Mouse (Mus musculus) liver, embryonic 13.5 days (tissue): Measurements from ENCODE around the gene Tmcc2. TPM values are rescaled to one million over a fixed set of nuclear protein-coding genes. Genes with fewer than 3 reads are reported as not detected.

Experiments used
- ATAC-seq: fragments of 200-750 bp; cut with Nextera tagmentation; 2 replicates; pipeline ENCODE4 v1.8.0; 2017; ENCODE audit warnings: low read depth, mild to moderate bottlenecking, moderate number of reproducible peaks, moderate library complexity
- DNase-seq: peaks from one replicate; pipeline ENCODE4 v3.0.0; 2022
- H3K27ac ChIP-seq: fragments of 300-500 bp; sonication (generic); 2 replicates; pipeline ENCODE4 v1.5.1; 2015; ENCODE audit warnings: moderate library complexity, mild to moderate bottlenecking, inconsistent platforms
- H3K27me3 ChIP-seq: fragments of 300-500 bp; sonication (generic); 2 replicates; pipeline ENCODE4 v1.6.1; 2015; ENCODE audit warnings: mild to moderate bottlenecking, inconsistent platforms
- H3K36me3 ChIP-seq: fragments of 300-500 bp; sonication (generic); 2 replicates; pipeline ENCODE4 v1.6.1; 2015; ENCODE audit warnings: mild to moderate bottlenecking, inconsistent platforms
- H3K4me1 ChIP-seq: fragments of 300-500 bp; sonication (generic); replicated peaks from 2 replicates; pipeline ENCODE4 v1.6.1; 2015; ENCODE audit warnings: inconsistent platforms
- H3K4me2 ChIP-seq: fragments of 300-500 bp; sonication (generic); 2 replicates; pipeline ENCODE4 v1.6.1; 2015; ENCODE audit warnings: inconsistent platforms, mild to moderate bottlenecking, moderate library complexity
- H3K4me3 ChIP-seq: fragments of 300-500 bp; sonication (generic); replicated peaks from 2 replicates; pipeline ENCODE4 v1.5.1; 2015; ENCODE audit warnings: mild to moderate bottlenecking, inconsistent platforms
- H3K9ac ChIP-seq: fragments of 300-500 bp; sonication (generic); 2 replicates; pipeline ENCODE4 v1.6.1; 2015; ENCODE audit warnings: mild to moderate bottlenecking, inconsistent platforms
- H3K9me3 ChIP-seq: fragments of 300-500 bp; sonication (generic); replicated peaks from 2 replicates; pipeline ENCODE4 v1.6.1; 2016; ENCODE audit warnings: inconsistent platforms
- WGBS: fragments of 180-500 bp; shearing (Covaris S2); methylation state at CpG from one replicate; pipeline ENCODE4 v1.1.7; 2015; ENCODE audit not compliant: insufficient replicate concordance; 5-methylcytosine and 5-hydroxymethylcytosine counted together
- polyA plus RNA-seq: library from polyadenylated mRNA; unstranded; fragments of >200 nt; fragmentation: Nextera tagmentation; extraction: Ambion mirVana; gene quantifications from 2 replicates; pipeline ENCODE4 v1.2.1, GENCODE M21; 2015

Tmcc2 gene
- polyA plus RNA-seq, 1 experiment from 2014 or later: 456 TPM

DNA sequence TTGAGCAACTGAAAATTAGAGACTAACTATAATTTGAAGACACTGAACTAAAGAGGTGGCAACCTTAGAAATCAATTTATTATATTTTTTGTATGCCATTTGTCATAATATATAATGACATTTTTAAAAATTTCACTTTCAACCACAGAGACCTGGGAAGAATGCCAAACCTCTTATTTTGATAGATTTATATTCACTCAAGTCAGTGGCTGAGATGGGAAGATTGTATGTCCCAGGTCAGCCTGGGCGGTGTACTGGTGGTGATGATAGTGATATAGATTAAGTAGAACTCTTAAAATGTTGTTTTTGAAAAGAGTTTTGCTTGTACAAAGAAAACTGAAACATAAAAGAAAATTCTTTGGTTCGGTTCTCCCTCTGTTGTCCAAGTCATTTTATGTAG, 29.1 kb upstream of the Tmcc2 start:
- Histone ChIP-seq H3K27ac (no peak overlapping the region), H3K36me3 (peaks cover 7% of the 10 kb centered on the region; the same call in 1 of the 2 replicates), H3K4me3 (no peak overlapping the region), H3K9ac (no peak overlapping the region; the same call in 1 of the 2 replicates), H3K4me1 (peaks cover 47% of the 10 kb centered on the region), H3K9me3 (no peaks in the 10 kb centered on the region), H3K27me3 (no peaks in the 10 kb centered on the region), H3K4me2 (no peak overlapping the region)
- 66% methylated on average over 2 of the region's 2 CpGs for WGBS
- no peak for DNase-seq
- ATAC-seq: no peak

DNA sequence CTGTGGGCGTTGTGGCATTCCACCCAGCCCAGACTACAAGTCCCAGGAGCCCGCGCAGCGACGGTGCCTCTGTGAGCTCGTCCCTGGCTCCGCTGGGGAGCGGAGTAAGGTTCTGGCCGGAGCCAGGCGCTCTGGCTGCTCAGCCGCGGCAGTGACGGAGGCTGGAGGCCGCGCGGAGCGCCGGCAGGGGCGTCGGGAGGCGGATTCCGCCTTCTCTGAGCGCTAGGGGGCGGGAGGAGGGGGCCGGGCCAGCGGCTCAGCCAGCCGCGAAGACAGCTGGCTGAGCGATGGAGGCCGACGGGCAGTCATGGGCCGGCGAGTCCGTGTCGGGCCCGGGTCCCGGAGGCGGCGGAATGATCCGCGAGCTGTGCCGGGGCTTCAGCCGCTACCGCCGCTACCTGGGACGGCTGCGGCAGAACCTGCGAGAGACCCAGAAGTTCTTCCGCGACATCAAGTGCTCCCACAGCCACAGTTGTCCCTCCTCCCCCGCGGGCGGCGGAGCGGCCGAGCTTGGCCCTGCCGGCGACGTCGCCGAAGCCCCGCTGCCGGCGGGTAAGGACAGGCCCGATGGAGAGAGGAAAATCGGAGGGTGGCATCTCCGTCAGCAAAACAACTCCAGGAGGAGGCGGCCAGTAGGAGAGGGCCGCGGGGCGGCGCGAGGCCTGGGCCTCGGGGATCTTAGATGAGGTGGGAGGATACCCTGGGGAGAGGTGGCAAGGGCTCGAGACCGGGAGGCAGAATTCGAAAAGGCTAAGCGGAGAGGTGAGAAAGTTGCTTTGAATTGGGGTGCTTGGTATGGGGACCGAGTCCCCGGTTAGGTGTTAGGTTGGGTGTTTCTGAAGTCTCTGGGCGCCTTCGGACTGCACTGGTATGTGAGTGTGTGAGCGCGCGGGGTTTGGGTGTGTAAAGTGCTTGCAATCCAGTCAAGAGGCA, 26.5 kb upstream of the Tmcc2 start, which contains the start of gene Dstyk:
Gene Dstyk, plus strand, starts transcription at position 237 of the 933 bp plus-strand sequence.
- H3K27ac ChIP-seq: peak within 1 kb of the TSS; percentile 95
- DNase-seq (peak; percentile 86), ATAC-seq (peak; percentile 97)
- no peaks in the 10 kb centered on the region for H3K9me3 ChIP-seq
- peaks cover 47% of the 10 kb centered on the region for H3K4me1 ChIP-seq
- WGBS: 1% methylated on average over 83 of the region's 85 CpGs
- H3K4me3 ChIP-seq: peak within 1 kb of the TSS; percentile 83
- H3K27me3 ChIP-seq: no peaks in the 10 kb centered on the region
- peak within 1 kb of the TSS; percentile 92 for H3K9ac ChIP-seq
- peaks cover 2% of the 10 kb centered on the region; the same call in 1 of the 2 replicates for H3K36me3 ChIP-seq
- H3K4me2 ChIP-seq: peak within 1 kb of the TSS; percentile 84

DNA sequence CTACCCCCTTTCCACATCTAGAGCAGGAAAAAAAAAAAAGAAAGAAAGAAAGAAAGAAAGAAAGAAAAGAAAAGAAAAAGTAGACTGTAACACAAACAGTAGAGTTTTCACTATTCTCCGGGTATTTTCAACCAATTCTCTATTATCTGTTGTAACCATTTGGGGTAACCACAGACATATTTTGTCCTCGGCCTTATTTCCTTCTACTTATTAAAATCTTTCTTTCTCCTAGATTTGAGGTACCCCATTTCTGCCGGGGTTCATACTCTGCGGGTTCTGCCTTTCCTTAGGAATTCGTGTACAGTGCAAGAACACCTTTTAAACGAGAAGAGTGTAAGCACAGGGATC, 25.8 kb upstream of the Tmcc2 start:
- Histone ChIP-seq H3K4me3 (peak overlapping the region; percentile 83), H3K4me2 (peak overlapping the region; percentile 84), H3K9ac (peak overlapping the region; percentile 92), H3K27ac (peak overlapping the region; percentile 95), H3K36me3 (no peaks in the 10 kb centered on the region), H3K27me3 (no peaks in the 10 kb centered on the region), H3K4me1 (peaks cover 47% of the 10 kb centered on the region), H3K9me3 (no peaks in the 10 kb centered on the region)
- WGBS: 3% methylated on average over 6 of the region's 6 CpGs
- no peak for DNase-seq
- ATAC-seq: no peak

DNA sequence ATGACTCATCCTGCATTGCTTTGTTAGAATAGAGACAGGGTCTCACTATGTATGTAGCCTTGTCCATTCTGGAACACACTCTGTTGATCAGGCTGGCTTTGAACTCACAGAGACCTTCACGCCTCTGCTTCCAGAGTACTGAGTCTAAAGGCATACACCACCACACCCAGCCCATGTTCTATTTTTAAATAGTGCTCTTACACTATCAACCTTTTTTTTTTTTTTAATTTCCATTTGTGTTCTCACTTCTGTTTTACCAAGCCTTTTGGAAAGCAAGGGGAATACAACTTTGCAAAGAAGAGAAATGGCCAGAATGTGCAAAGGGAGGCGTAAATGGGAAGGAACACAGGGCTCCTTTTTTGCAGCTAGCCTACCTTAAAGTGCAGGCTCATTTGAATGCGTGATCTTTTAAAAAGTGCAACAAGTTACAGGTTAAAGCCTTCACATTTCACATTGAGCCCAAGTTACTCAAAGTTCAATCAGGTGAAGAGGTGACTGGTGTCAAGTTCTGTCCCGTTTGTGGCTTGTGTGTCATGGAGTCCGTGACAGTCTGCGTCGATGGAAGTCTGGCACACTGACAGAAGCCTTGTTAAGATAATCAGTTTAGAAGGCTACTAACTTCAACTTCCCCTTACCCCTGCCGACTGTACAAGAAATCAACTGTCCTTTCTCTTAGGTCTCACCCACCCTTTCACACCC, 25.3 kb upstream of the Tmcc2 start:
- Histone ChIP-seq H3K4me3 (peak overlapping the region; percentile 83), H3K4me2 (peak overlapping the region; percentile 84), H3K27me3 (no peaks in the 10 kb centered on the region), H3K4me1 (peaks cover 47% of the 10 kb centered on the region), H3K36me3 (no peaks in the 10 kb centered on the region), H3K9me3 (no peaks in the 10 kb centered on the region), H3K27ac (peak overlapping the region; percentile 95), H3K9ac (peak overlapping the region; percentile 92)
- DNase-seq (peak; percentile 9), ATAC-seq (no peak)
- WGBS: 30% methylated on average over 8 of the region's 8 CpGs

DNA sequence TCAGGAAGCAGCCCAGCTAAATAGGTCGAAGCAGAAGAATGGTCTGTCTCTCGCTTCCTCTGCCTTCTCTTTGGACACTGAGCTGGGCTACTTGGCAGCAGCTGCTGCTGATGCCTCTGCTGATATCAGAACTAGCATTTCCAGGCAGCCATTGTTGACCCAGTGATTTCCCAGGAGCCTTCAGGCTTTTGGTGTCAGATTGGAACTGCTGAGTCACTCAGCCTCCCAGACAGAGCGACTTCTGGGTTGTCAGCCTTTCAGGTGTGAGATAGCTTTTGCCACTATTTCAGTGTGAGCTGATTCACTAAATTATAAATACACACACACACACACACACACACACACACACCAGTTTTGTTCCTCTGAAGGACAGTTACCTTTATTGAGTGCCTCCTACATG, 19.6 kb upstream of the Tmcc2 start:
- H3K36me3 ChIP-seq: no peaks in the 10 kb centered on the region

DNA sequence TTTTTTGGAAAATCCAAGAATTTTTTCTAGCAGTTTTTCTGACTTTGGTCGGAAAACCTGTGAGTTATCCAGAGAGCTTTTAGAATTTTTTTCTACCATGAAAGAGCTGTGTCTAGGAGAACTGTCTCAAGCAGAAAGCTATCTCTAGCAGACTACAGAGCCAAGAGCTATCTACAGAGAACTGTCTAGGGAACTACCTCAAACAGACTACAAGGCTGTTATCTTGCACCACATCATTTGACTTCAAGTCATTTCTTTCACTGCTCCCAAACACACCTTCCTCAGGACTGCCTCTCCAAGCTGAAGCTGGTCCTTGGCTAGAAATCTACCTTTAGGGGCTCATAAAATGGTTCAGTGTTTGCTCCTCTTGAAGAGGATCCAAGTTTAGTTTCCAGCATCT, 10.8 kb upstream of the Tmcc2 start:
- DNase-seq (no peak), ATAC-seq (peak; percentile 47)
- Histone ChIP-seq H3K4me2 (no peak overlapping the region), H3K27ac (no peak overlapping the region; the same call in 1 of the 2 replicates), H3K9me3 (no peaks in the 10 kb centered on the region), H3K27me3 (no peaks in the 10 kb centered on the region), H3K4me1 (peaks cover 31% of the 10 kb centered on the region), H3K36me3 (no peaks in the 10 kb centered on the region), H3K4me3 (no peak overlapping the region), H3K9ac (no peak overlapping the region)
- WGBS: 65% methylated on average over 1 of the region's 1 CpGs

More for the DNA sequence above, 19.6 kb upstream of the Tmcc2 start:
- DNase-seq (peak; percentile 34), ATAC-seq (peak; percentile 77)
- WGBS: 37% methylated on average over 3 of the region's 3 CpGs
- H3K9ac ChIP-seq: no peak overlapping the region
- no peak overlapping the region for H3K4me3 ChIP-seq
- H3K27ac ChIP-seq: no peak overlapping the region
- peaks cover 14% of the 10 kb centered on the region for H3K4me1 ChIP-seq
- H3K9me3 ChIP-seq: no peaks in the 10 kb centered on the region
- no peak overlapping the region for H3K4me2 ChIP-seq
- no peaks in the 10 kb centered on the region for H3K27me3 ChIP-seq

DNA sequence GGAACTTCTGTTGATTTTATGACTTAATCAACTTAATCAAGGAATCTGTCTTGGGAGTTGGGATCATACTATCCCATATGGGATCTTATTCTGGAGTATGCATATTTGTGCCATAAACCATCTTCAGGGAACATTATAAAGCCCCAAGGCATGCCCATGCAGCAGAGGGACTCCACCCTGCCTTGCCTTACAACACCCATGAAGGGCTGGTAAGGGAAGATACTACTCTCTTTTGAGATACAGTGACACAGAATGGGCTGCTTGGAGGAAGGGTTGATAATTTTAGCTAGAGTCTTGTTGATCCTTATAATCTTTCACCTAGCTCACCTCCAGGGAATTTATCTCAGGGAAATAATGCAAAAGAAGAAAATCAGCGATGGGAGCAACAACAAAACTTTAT, 9.5 kb upstream of the Tmcc2 start:
- WGBS: 39% methylated on average over 1 of the region's 1 CpGs
- ATAC-seq (peak; percentile 99), DNase-seq (no peak)
- H3K36me3 ChIP-seq: no peaks in the 10 kb centered on the region
- no peak overlapping the region for H3K4me3 ChIP-seq
- peak overlapping the region; percentile 2; the same call in 1 of the 2 replicates for H3K9ac ChIP-seq
- peak overlapping the region; percentile 75 for H3K27ac ChIP-seq
- peak overlapping the region; percentile 25 for H3K4me2 ChIP-seq
- H3K4me1 ChIP-seq: peaks cover 31% of the 10 kb centered on the region
- H3K9me3 ChIP-seq: no peaks in the 10 kb centered on the region
- 0 out of 2 replicates have a peak, but pooled peaks cover under 1% of the 10 kb centered on the region for H3K27me3 ChIP-seq

DNA sequence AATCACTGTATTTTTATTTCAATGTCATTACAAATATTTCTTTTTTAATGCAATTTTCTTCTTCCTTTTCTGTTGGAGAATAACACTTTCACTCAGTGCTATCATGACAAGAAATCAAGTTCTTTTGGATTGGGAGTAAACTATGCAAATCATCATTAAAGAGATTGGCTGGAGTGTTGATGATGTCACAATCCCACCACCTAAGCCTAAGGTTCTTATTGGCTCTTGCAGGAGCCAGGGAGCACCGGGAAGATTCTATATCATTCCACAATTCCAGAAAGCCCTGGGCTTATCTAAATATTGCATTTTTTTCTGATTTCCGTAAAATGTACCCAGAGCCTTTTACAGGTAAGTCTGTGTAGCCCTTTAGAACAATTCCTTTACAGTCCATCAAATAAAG, 5.6 kb upstream of the Tmcc2 start:
- DNase-seq: no peak
- Histone ChIP-seq H3K27me3 (peaks cover 20% of the 10 kb centered on the region), H3K36me3 (no peaks in the 10 kb centered on the region), H3K9me3 (no peaks in the 10 kb centered on the region), H3K4me3 (no peak overlapping the region), H3K4me1 (peaks cover 33% of the 10 kb centered on the region), H3K9ac (no peak overlapping the region), H3K27ac (no peak overlapping the region), H3K4me2 (no peak overlapping the region)
- no peak for ATAC-seq
- 60% methylated on average over 2 of the region's 2 CpGs for WGBS

DNA sequence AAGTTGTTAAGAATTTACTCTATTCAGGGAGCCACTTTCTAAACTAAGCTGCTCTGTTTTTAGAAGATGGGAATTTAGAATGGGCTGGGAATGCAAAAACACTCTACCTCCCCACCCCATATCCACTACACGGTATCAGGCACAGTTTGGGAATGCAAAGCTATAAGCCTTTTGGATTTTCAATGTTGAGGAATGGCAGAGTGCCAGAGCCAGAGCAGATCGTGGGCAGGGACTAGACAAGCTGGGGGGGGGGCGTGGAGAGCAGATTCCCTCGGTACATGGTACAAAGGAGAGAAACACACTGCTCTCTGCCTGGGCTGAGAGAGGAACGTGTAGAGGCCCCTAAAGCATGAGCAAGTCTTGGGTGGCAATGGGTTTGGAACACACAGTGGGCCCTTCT, 1.8 kb upstream of the Tmcc2 start:
- peaks cover 24% of the 10 kb centered on the region for H3K27me3 ChIP-seq
- ATAC-seq (no peak), DNase-seq (no peak)
- no peak overlapping the region for H3K4me2 ChIP-seq
- no peaks in the 10 kb centered on the region for H3K36me3 ChIP-seq
- H3K9me3 ChIP-seq: no peaks in the 10 kb centered on the region
- 68% methylated on average over 5 of the region's 5 CpGs for WGBS
- no peak overlapping the region for H3K4me3 ChIP-seq
- no peak overlapping the region; the same call in 1 of the 2 replicates for H3K27ac ChIP-seq
- H3K9ac ChIP-seq: no peak overlapping the region
- H3K4me1 ChIP-seq: peaks cover 28% of the 10 kb centered on the region

DNA sequence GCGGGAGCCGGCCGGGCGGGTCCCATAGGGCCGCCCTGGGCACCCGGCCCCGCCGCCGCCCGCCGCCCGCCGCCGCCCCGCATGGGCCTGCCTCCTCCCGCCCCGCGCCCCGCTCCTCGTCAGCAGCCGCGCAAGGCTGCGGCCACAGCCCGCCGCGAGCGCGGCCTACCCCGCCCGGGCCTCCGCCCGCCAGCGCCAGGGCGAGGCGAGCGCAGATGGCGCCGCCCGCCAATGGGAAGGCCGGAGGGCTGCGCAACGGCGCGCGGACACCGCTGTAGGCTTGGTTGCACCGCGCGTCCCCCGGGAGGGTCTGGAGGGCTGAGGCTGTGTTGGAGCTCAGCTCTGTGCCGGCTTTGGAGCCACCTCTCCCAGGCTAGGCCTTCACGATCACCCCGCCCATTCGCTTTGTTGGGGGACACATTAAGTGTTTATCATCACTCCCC, 520 bp upstream of the Tmcc2 start:
- under 1% methylated on average over 43 of the region's 54 CpGs for WGBS
- peak overlapping the region; percentile 97 for H3K27ac ChIP-seq
- peaks cover 38% of the 10 kb centered on the region for H3K4me1 ChIP-seq
- H3K4me3 ChIP-seq: peak overlapping the region; percentile 78
- ATAC-seq (peak; percentile 83), DNase-seq (peak; percentile 67)
- no peaks in the 10 kb centered on the region for H3K9me3 ChIP-seq
- 0 out of 2 replicates have a peak, but pooled peaks cover 4% of the 10 kb centered on the region for H3K36me3 ChIP-seq
- H3K27me3 ChIP-seq: peaks cover 24% of the 10 kb centered on the region
- peak overlapping the region; percentile 96 for H3K4me2 ChIP-seq
- H3K9ac ChIP-seq: peak overlapping the region; percentile 91

DNA sequence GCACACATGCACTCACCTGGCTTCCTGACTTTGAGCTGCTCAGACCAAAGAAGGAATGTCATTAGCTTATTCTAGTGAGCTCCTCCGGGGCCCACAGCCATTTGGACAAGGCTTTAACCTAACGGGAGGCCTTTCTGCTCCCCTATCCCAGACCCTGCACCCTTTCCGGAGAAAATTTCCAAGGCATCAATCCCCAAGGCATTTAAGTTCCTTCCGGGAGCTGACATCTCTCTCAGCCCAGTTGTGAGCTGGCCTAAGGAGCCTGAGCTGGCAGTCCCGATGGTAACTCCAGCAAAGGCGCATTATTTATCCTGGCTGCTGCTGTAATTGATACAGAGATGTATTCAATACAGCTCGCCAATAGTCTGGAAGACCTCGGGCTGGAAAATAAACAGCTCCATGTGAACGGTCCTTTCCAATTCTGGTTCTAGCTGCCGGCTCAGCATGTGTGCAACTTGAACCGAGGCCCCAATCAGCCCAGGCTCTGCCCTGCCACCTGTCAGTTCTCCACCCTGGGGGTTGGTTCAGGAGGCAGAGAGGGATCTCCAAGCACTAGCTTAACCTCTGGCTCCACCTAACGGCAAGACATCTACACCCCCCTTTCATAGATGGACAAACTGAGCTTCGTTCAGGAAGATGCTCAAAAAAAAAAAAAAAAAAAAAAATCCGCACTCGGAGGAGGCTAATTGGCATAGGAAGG, 1.0 kb downstream of the Tmcc2 start:
- ATAC-seq: peak; percentile 83
- WGBS: 22% methylated on average over 15 of the region's 15 CpGs

More for the DNA sequence above, 1.0 kb downstream of the Tmcc2 start:
- Histone ChIP-seq H3K27ac (peak overlapping the region; percentile 97), H3K9ac (peak overlapping the region; percentile 91), H3K4me1 (peaks cover 54% of the 10 kb centered on the region), H3K4me2 (peak overlapping the region; percentile 96), H3K36me3 (0 out of 2 replicates have a peak, but pooled peaks cover 11% of the 10 kb centered on the region), H3K4me3 (peak overlapping the region; percentile 78), H3K9me3 (no peaks in the 10 kb centered on the region), H3K27me3 (peaks cover 19% of the 10 kb centered on the region)
- peak; percentile 90 for DNase-seq
